Mouse (Mus musculus) heart, postnatal 36 days (tissue): ENCODE results near the gene Vmn2r114. TPM values are rescaled to one million over a fixed set of nuclear protein-coding genes. Genes with fewer than 3 reads are reported as not detected.
"Not testable (repeated sequence)": the region's sequence is repeated elsewhere in the genome, so short reads cannot be mapped to it uniquely, and the experiment has no call there.

Source experiments
- DNase-seq, 2 experiments: peaks; one replicate each; pipeline ENCODE4 v3.0.0; 2021 to 2022
- intact Hi-C: fragments of 180-260 bp; cut with DNase I; formaldehyde crosslinking; loops from one replicate; pipeline ENCODE4 v1.15.1; 2025
- total RNA-seq, 2 experiments: library from RNA; stranded (reverse); gene quantifications; 2 replicates each; pipeline ENCODE4 v1.2.3; 2021

The Vmn2r114 gene
- not detected for total RNA-seq

GRCm38 (mm10) chr17:23312437-23312836, at the start of gene Vmn2r114:
Gene Vmn2r114 (minus strand): TSS chr17:23312537.
- DNase-seq, intact Hi-C loops: not testable (repeated sequence)

- no peak for DNase-seq
- intact Hi-C loops, result no loop called here
Measured at GRCm38 (mm10) chr17:23351644-23352043, 39.3 kb upstream of the Vmn2r114 start.

- DNase-seq, intact Hi-C loops: not testable (repeated sequence)
Measured at GRCm38 (mm10) chr17:23343441-23343840, 31.1 kb upstream of the Vmn2r114 start, which contains the start of gene Vmn2r115. Gene Vmn2r115 (plus strand): TSS chr17:23343741.

- intact Hi-C loops, result no loop called here
- no peak for DNase-seq
Measured at GRCm38 (mm10) chr17:23330657-23331056, 18.3 kb upstream of the Vmn2r114 start.

Other genes with a start within 250 kb of the Vmn2r114 start
- gene Zfp40, start 119.3 kb downstream of the Vmn2r114 start, total RNA-seq, result 1 to 10 TPM; 3.5 to 5.8 TPM
- gene Vmn2r115, start 31.2 kb upstream of the Vmn2r114 start, total RNA-seq, result not detected
- not detected for gene Vmn2r116, start 72.1 kb upstream of the Vmn2r114 start, total RNA-seq
- gene Vmn2r117, start 167.2 kb upstream of the Vmn2r114 start, total RNA-seq, result not detected